Mouse (Mus musculus) adrenal gland, postnatal 4 days (tissue): ENCODE data around the gene Abcb8. TPM values are rescaled to one million over a fixed set of nuclear protein-coding genes. Genes with fewer than 3 reads are reported as not detected.

Experiments used
- DNase-seq, 2 experiments: peaks; one replicate each; pipeline ENCODE4 v3.0.0; 2021 to 2022; ENCODE audit warnings: low spot score in 2 of 2, mixed read lengths in 2 of 2
- total RNA-seq, 2 experiments: library from RNA; stranded (reverse); gene quantifications; 2 replicates each; pipeline ENCODE4 v1.2.3; 2021

Gene Abcb8
- total RNA-seq, 2 experiments from 2014 or later, result 73.9 to 84.8 TPM

- DNase-seq, result no peak
These were observed 27.9 kb upstream of the Abcb8 start for GRCm38 (mm10) chr5:24365528-24365927.

GRCm38 (mm10) chr5:24366426-24366825, 27.0 kb upstream of the Abcb8 start:
- no peak for DNase-seq

- DNase-seq, result no peak
These were observed 23.7 kb upstream of the Abcb8 start for GRCm38 (mm10) chr5:24369767-24370166.

- no peak for DNase-seq
These were observed 19.7 kb upstream of the Abcb8 start for GRCm38 (mm10) chr5:24373807-24374206.

DNA sequence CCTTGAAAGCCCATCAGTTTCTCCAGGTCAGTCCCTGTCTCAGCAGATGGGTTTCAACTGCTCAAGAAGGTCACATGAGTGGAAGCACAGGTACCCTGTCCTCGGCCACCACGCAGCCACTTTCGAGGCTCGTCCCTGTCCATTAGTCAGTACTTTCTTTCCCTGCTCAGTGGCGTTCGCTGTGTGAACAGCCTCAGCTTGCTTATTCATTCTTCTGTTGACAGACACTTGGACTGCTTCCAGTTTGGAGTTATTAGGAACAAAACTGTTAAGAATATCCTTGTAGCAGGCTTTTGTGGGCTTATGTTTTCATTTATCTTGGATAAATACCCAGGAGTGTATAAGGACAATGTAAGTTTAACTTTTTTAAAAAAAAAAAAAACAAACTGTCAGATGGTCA, 19.2 kb upstream of the Abcb8 start:
- DNase-seq, result no peak

GRCm38 (mm10) chr5:24374666-24375328, 18.7 kb upstream of the Abcb8 start:
- DNase-seq, result no peak

DNA sequence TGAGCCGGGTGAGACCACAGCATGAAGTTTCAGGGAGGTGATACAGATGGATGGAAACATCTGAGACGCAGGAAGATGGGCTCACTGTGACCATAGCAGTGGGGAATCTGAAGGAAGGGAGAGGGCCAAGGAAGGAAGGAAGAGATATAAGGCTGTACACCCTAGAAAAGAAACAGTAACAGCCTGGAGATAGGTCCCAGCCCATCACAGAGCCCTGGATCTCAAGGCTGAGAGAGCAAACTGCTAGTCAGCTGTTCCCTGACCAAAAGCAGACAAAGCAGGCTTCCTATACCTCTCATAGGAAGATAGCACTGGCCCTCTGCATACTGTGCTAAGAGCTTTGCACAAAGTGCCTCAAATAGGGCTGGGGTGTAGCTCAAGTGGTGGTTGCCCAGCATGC, 14.8 kb upstream of the Abcb8 start:
- DNase-seq, result no peak

DNA sequence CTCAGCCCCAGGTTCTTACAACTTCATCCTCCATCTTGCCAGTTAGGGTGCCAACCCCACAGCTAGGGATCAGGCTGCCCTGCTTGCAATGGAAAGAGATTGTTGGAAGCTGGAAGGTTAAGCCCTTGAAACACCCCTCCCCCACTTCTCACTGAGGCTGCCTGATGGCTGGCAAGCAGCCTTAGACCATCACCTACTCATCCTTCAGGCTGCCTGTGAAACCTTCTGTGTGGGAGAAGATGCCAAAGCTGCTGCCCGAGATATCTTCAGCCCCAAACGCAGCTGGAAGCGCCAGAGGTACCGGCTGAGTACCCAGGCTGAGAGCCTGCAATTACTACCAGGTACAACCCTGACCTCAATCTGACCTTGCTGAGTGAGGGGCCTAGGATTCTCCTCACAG, 14.0 kb upstream of the Abcb8 start:
- no peak for DNase-seq

DNA sequence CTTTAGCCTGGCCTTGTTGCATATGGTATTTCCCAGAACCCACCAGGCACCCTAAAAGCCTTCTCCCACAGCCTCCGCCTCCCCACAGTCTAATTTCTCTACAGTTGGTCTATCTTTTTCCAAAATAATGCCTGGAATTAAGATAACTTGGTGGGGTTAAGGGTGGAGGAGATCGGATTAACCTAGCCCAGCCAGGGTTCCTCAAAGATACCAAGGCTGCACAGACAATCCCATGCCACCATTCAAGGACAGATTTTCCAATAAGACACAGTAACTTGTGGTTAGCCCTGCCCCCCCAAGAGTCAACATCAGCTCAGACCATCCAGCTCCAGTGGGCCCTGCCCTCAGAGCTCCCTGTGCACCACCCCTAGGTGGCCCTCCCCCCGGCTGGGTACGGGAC, 13.0 kb upstream of the Abcb8 start:
- DNase-seq, result no peak

GRCm38 (mm10) chr5:24381486-24381885, 12.0 kb upstream of the Abcb8 start:
- DNase-seq, result no peak

DNA sequence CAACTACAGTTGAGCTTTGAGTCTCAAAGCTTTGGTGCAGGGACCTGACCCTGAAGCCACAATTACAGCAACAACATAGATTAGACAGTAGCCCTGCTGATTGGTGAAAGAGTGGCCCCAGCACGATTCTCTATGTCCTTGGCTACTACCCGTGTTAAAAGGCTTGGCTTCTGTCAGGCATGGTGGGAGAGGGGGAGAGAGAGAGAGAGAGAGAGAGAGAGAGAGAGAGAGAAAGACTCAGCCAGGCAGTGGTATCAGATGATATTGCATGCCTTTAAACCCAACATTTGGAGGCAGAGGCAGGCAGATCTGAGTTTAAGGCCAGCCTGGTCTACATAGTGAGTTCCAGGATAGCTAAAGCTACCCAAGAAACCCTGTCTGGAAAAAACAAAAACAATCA, 11.5 kb upstream of the Abcb8 start:
- DNase-seq, result no peak

DNA sequence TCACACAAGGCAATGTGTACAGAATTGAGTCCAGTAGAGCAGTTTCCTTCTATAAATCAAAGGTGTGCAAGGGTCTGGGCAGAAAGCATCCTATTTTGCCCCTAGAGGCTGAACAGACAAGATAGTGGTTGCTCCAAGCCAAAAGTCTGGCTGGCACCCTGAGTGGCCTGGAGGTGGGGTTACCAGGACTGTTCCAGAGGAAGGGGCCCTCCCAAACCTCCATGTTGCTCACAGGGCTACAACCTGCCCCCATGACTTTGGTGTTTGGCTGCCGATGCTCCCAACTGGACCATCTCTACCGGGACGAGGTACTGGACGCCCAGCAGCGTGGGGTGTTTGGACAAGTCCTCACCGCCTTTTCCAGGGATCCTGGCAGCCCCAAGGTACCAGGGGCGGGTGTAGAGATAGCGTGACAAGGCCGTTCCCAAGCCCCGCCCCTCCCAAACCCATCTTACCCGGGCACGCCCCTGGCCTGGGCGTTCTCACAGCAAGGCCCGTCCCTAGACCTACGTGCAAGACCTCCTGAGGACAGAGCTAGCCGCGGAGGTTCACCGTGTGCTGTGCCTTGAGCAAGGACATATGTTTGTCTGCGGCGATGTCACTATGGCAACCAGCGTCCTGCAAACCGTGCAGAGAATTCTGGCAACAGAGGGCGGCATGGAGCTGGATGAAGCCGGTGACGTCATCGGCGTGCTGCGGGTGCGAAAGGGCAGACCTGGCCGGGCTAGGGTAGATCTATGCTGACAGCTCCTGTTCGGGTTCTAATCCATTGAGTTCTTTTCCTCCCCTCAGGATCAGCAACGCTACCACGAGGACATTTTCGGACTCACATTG, 10.2 kb upstream of the Abcb8 start:
- DNase-seq, result peak; percentile 79 to 82

GRCm38 (mm10) chr5:24384407-24384806, 9.1 kb upstream of the Abcb8 start:
- DNase-seq, result no peak

GRCm38 (mm10) chr5:24385374-24385773, 8.1 kb upstream of the Abcb8 start:
- no peak for DNase-seq

DNA sequence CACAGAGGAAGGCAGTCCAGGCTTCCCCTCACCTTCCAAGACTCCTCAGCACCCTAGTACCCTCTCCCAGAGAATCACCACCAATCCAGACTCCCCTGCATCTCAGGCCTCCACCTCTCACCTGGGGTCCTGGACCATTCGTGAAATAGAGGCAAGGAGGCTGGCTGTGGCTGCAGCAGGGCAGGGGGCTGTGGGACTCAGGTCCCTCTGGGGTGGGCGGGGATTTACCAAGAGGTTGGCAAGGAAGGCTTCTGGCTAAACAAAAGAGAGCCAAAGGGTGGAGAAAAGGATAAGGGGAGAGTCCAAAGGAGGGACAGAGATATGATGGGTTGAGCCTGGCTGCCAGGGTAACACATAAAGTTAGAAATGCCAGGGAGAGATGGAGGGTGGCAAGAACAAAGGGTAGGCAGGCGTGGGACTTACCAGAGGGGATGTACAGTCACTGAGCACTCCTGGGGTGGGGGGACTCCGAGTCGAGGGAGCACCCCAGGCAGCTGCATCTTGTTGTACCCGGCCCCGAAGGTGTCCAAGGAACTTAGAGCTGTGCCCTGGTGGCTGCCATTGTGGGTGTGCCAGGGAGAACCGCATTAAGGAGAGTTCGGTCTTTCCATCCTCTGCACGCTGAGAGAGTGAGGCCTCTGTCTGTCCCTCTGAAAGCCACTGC, 7.4 kb upstream of the Abcb8 start:
- no peak for DNase-seq

DNA sequence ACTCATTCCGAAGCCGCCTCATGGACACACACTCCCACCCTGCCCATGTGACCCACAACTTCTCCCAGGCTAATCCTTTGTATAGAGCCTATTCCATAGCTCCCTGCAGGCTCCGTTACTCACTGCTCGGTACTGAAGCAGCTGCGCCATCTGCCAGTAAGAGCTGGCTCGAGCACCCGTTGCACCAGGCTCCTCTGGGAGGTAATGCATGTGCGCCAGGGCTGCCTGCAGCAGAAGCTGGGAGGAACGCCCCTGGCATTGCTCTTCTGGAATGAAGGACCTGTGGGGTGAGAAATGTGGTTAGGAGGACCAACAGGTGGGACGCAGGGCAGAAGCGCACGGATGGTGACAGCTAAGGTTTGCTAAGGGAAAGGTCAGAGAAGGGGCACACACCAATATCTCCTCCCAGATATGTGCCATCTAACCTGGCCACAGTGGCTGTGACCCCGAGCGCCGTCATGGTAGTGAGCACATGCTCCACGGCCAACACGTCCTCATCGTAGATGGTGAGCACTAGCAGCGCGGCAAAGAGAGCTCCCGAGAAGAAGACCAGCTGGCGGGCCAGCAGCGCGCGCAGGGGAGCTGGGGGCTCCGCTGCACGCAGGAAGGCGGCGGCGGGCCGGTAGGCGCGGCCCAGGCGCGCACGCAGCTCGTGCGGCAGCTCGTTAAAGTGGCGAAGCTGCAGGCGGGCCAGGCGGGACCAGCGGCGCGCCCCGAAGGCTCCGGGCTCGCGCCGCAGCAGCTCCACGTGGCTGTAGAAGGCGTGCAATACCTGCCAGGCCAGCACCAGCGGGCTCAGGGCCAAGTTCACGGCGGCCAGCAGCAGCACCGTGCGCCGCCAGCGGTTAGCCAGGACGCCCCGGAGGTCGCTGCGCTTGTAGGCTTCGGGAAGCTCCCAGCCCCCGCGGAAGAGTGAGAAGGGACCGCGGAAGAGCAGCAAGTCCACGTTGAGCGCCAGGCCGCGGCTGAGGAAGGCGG, 5.9 kb upstream of the Abcb8 start:
- no peak for DNase-seq

- no peak for DNase-seq
These were observed 5.1 kb upstream of the Abcb8 start for GRCm38 (mm10) chr5:24388246-24388915.

DNA sequence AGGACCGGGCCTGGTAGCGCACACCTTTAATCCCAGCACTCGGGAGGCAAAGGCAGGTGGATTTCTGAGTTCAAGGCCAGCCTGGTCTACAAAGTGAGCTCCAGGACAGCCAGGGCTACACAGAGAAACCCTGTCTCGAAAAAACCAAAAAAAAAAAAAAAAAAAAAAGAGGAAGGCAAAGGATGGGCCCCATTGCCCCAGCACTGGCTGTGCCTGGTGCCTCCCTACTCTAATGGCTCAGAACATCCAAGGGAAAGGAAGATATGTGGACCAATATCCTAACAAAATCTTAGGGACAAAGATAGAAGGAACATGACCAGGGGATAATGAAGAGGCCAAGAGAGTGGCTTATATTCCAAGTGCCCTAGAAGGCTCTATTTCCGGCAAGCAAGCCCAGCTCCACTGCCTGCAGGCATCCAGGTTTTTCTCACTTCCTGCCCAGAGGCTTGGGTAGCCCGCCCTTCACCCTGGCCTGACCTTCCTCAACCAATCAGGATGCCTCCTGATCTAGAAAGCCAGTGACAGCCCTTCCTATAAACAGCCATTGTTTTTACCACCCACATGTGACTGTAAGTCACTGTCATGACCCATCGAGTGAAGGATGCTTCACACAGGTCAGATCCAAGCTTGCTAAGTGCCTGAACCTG, 4.3 kb upstream of the Abcb8 start:
- DNase-seq, result no peak

DNA sequence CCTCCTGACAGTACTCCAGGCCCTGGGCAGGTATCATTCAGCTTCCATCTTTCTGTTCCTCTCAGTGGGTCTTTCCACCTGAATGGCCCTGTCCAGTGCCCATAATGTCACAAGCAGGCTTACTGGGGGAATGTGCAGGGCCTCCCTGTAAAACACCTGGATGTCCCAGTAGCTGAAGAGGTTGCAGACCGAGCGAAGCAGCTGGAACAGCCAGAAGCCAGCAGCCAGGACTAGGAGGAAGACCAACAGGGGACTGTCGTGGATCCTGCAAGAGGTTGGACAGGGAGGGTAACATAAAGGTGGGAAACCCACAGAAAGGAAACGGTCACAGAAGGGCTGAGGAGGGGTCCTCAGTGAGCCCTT, 3.8 kb upstream of the Abcb8 start:
- no peak for DNase-seq

GRCm38 (mm10) chr5:24391864-24392263, 1.6 kb upstream of the Abcb8 start, which contains the start of gene Atg9b:
TSS of gene Atg9b (minus strand) at chr5:24392143.
- DNase-seq, result no peak
